Mouse (Mus musculus) lung, postnatal 0 days (tissue): ENCODE data around the gene Rpl28.

ENCODE experiments used
- CTCF ChIP-seq: IDR thresholded peaks from 2 replicates; pipeline ENCODE4 v1.5.1; 2016; ENCODE audit warnings: antibody characterized with exemption, mild to moderate bottlenecking
- EP300 ChIP-seq: IDR thresholded peaks from 2 replicates; pipeline ENCODE4 v1.6.1; 2016; ENCODE audit warnings: antibody characterized with exemption, mild to moderate bottlenecking, control low read depth

DNA sequence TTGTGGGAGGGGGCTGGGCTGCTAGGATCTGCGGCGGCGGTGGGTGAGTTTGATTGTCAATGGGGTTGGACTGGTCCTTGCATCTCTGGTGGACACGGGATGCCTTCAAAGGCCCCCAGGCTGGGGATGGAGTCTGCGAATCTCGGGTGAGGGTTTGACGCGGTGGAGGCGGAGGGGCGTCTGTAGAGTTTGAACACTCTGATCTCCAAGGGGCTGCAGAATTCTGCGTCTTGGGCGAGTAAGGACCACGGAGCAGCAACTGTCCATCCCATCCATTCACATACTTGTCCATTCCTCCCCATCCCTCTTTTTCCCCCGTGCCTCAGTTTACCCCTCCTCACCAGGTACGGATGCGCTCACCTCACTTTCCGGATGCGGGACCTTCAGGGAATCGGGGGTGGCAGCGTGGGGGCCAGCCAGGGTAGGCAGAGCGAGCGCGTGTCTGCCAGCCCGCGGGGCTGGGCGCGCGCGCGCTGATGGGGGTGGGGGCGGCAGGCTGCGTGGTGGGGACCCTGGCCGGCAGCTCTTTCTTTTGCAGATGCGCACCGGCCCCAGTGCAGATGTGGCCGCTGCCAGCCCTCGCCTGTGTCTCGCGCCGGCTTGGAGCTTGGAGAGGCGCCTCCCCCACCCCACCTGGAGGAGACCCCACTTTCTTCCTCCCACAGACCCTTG, 51.7 kb downstream of the Rpl28 start, which contains the start of gene Shisa7:
- TF ChIP-seq CTCF, result no peak
- TF ChIP-seq EP300, result no peak
